Mouse (Mus musculus) embryonic facial prominence, embryonic 10.5 days (tissue): ENCODE measurements at regions not wholly inside any gene's neighbourhood (a gene's known extent, or its start where the extent isn't known, plus 50 kb on each side); places are given as distances from the start of the nearest gene placed in this dataset.

Experiments used
- DNase-seq: peaks from one replicate; pipeline ENCODE4 v3.0.0-alpha.2; 2017; ENCODE audit warnings: low spot score
- H3K27ac ChIP-seq: fragments of 300-500 bp; sonication (generic); replicated peaks from 2 replicates; pipeline ENCODE4 v1.5.1; 2016; ENCODE audit warnings: mild to moderate bottlenecking
- H3K27me3 ChIP-seq: fragments of 300-500 bp; sonication (generic); replicated peaks from 2 replicates; pipeline ENCODE4 v1.6.1; 2016; ENCODE audit warnings: low read depth, mild to moderate bottlenecking; ENCODE audit not compliant: poor library complexity, severe bottlenecking
- H3K36me3 ChIP-seq: fragments of 300-500 bp; sonication (generic); replicated peaks from 2 replicates; pipeline ENCODE4 v1.6.1; 2016; ENCODE audit warnings: mild to moderate bottlenecking, moderate library complexity
- H3K4me1 ChIP-seq: fragments of 300-500 bp; sonication (generic); 2 replicates; pipeline ENCODE4 v1.6.1; 2016
- H3K4me3 ChIP-seq: fragments of 300-500 bp; sonication (generic); 2 replicates; pipeline ENCODE4 v1.5.1; 2016; ENCODE audit warnings: mild to moderate bottlenecking, moderate library complexity
- H3K9me3 ChIP-seq: fragments of 300-500 bp; sonication (generic); 2 replicates; pipeline ENCODE4 v1.6.1; 2016; ENCODE audit warnings: mild to moderate bottlenecking
- WGBS: fragments of 180-500 bp; shearing (Covaris S2); methylation state at CpG from one replicate; pipeline ENCODE4 v1.1.7; 2016; 5-methylcytosine and 5-hydroxymethylcytosine counted together

GRCm38 (mm10) chr1:88816376-88816945 is 114.4 kb upstream of the Arl4c start:
- WGBS, result 92% methylated on average over 9 of the region's 9 CpGs
- no peaks in the 10 kb centered on the region for H3K9me3 ChIP-seq
- H3K27me3 ChIP-seq, result no peaks in the 10 kb centered on the region
- H3K36me3 ChIP-seq, result no peaks in the 10 kb centered on the region
- H3K27ac ChIP-seq, result no peak overlapping the region
- DNase-seq, result no peak
- no peak overlapping the region for H3K4me3 ChIP-seq
- peaks cover 14% of the 10 kb centered on the region for H3K4me1 ChIP-seq

- H3K9me3 ChIP-seq, result no peaks in the 10 kb centered on the region
- DNase-seq, result no peak
- 90% methylated on average over 4 of the region's 4 CpGs for WGBS
- H3K36me3 ChIP-seq, result no peaks in the 10 kb centered on the region
- H3K4me1 ChIP-seq, result no peaks in the 10 kb centered on the region
- H3K27me3 ChIP-seq, result no peaks in the 10 kb centered on the region
- no peak overlapping the region for H3K27ac ChIP-seq
- no peak overlapping the region for H3K4me3 ChIP-seq
These were observed 123.2 kb upstream of the Arl4c start for GRCm38 (mm10) chr1:88825215-88825614.

DNA sequence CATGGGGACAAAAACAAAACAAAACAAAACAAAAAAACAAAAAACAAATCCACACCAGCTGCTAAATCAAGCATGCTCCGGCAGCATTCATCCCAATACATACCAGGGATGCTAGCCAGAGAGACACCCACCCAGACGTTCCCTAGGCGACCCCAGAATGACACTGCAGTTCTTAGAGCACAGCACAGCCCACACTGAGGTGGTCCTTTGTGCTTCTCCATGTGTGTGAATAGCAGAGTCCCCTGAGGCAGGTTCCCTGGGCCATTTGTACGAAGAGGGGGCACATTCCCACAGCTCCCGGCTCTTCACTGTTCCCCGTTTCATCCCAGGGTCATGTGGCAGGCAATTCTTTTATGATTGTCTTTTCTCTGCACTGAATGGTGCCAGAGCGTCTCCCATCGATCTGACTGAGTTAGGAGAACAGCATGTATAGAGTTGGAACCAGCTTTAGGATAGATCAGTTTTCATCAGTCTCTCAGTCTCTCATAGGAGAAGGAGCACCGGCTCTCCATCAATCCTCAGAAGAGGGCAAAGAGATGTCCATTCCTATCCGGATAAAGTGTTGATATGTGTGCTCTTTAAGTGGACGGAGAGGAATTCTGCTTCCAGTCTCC is 136.7 kb upstream of the Arl4c start:
- DNase-seq, result peak; percentile 35
- no peak overlapping the region for H3K4me3 ChIP-seq
- peaks cover 29% of the 10 kb centered on the region for H3K4me1 ChIP-seq
- peak overlapping the region; percentile 55 for H3K27ac ChIP-seq
- no peaks in the 10 kb centered on the region for H3K36me3 ChIP-seq
- WGBS, result 37% methylated on average over 11 of the region's 11 CpGs
- H3K9me3 ChIP-seq, result no peaks in the 10 kb centered on the region
- H3K27me3 ChIP-seq, result no peaks in the 10 kb centered on the region

GRCm38 (mm10) chr1:88839407-88839976 is 137.5 kb upstream of the Arl4c start:
- DNase-seq, result peak; percentile 12
- H3K27me3 ChIP-seq, result no peaks in the 10 kb centered on the region
- no peak overlapping the region; the same call in 1 of the 2 replicates for H3K4me3 ChIP-seq
- peak overlapping the region; percentile 83 for H3K27ac ChIP-seq
- peaks cover 29% of the 10 kb centered on the region for H3K4me1 ChIP-seq
- no peaks in the 10 kb centered on the region for H3K36me3 ChIP-seq
- no peaks in the 10 kb centered on the region for H3K9me3 ChIP-seq
- WGBS, result 15% methylated on average over 3 of the region's 3 CpGs

GRCm38 (mm10) chr1:88839977-88840628 is 138.1 kb upstream of the Arl4c start:
- WGBS, result 19% methylated on average over 9 of the region's 9 CpGs
- Histone ChIP-seq H3K9me3 (no peaks in the 10 kb centered on the region), H3K27ac (peak overlapping the region; percentile 83), H3K36me3 (no peaks in the 10 kb centered on the region), H3K27me3 (no peaks in the 10 kb centered on the region), H3K4me3 (no peak overlapping the region), H3K4me1 (peaks cover 29% of the 10 kb centered on the region)
- DNase-seq, result peak; percentile 50

- H3K9me3 ChIP-seq, result no peaks in the 10 kb centered on the region
- H3K27me3 ChIP-seq, result no peaks in the 10 kb centered on the region
- no peak for DNase-seq
- H3K36me3 ChIP-seq, result no peaks in the 10 kb centered on the region
- H3K27ac ChIP-seq, result peak overlapping the region; percentile 44; the same call in 1 of the 2 replicates
- 84% methylated on average over 8 of the region's 9 CpGs for WGBS
- peaks cover 29% of the 10 kb centered on the region for H3K4me1 ChIP-seq
- no peak overlapping the region for H3K4me3 ChIP-seq
These were observed 139.1 kb upstream of the Arl4c start for GRCm38 (mm10) chr1:88840991-88841592.

DNA sequence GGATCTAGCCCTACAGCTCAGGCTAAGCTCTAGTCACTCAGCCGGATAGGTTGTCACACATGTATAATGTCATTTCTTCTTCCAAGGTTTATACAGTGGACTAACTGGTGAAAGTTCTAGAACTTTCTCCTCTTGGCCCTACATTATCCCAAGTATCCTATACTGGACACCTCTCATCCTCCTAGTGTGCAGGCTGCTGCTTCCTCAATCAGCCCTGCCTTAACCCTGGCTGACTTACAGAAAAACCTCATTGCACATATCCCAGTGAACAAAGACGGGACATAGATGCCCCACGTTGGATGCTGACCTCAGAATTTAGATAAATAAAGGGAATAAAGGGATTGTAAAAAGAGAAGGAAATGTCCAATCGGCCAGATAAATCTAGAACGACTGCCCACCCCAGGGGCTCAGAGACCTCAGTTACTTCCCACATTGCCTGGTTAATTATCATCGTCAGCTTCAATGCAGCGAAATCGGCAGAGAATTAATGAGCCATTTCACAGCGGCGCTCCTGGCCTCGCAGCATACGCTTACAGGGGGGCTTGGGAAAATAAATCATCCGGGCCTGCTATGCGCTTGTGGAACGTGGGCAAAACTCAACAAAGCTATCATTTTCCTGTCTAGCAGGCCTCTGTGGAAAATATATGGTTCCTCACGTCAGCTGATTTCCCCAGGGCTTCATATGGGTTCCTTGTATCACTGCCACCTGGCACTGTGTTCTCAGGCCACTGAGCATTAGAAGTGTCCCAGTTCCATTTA is 145.5 kb upstream of the Arl4c start:
- no peak for DNase-seq
- H3K27ac ChIP-seq, result no peak overlapping the region

DNA sequence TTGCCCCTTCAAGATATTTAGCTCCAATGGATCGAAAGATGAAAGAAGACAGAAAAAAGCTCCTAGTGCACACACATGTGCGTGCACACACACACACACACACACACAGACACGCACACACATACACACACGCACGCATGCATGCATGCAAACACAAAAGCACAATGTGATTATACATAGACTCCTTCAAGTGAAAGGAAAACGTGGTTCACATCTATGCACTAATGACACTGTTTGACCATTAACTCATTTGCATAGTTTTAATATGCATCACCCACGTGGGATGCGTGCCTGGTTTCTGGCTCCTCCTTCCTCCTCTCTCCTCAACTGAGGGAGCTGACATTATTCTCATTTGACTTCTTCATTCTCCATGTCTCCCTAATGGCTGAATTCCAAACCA is 146.2 kb upstream of the Arl4c start:
- Histone ChIP-seq H3K9me3 (no peaks in the 10 kb centered on the region), H3K4me1 (peaks cover 5% of the 10 kb centered on the region), H3K27ac (no peak overlapping the region), H3K36me3 (no peaks in the 10 kb centered on the region), H3K4me3 (no peak overlapping the region), H3K27me3 (no peaks in the 10 kb centered on the region)
- DNase-seq, result no peak
- 85% methylated on average over 8 of the region's 8 CpGs for WGBS

More for the DNA sequence above, 145.5 kb upstream of the Arl4c start:
- Histone ChIP-seq H3K4me3 (no peak overlapping the region), H3K36me3 (no peaks in the 10 kb centered on the region), H3K9me3 (no peaks in the 10 kb centered on the region), H3K27me3 (no peaks in the 10 kb centered on the region), H3K4me1 (peaks cover 5% of the 10 kb centered on the region)
- 76% methylated on average over 16 of the region's 16 CpGs for WGBS

DNA sequence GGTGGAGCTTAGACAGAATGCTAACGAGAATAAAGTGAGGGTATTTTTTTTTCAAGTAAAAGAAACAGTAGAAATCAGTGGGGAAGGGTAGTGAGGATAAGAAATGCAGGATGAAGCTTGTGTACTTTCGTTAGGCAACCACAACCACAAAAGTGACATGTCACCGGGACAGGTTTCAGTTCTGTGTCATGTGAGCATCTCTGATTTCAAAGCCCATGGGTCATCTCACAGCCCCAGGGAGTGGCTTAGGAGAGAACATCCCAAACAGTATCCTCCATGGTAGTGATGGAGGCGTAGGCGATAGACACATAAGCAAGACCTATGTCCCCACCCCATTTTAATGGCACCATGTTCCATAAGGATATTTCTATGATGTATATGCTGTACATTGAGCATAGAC is 147.4 kb upstream of the Arl4c start:
- no peak for DNase-seq
- no peak overlapping the region for H3K27ac ChIP-seq
- H3K27me3 ChIP-seq, result no peaks in the 10 kb centered on the region
- no peaks in the 10 kb centered on the region for H3K9me3 ChIP-seq
- no peak overlapping the region for H3K4me3 ChIP-seq
- H3K4me1 ChIP-seq, result peaks cover 5% of the 10 kb centered on the region
- no peaks in the 10 kb centered on the region for H3K36me3 ChIP-seq
- WGBS, result 86% methylated on average over 5 of the region's 5 CpGs

- WGBS, result 88% methylated on average over 5 of the region's 5 CpGs
- DNase-seq, result no peak
- Histone ChIP-seq H3K4me3 (no peak overlapping the region), H3K27me3 (no peaks in the 10 kb centered on the region), H3K9me3 (no peaks in the 10 kb centered on the region), H3K36me3 (no peaks in the 10 kb centered on the region), H3K4me1 (peaks cover 5% of the 10 kb centered on the region), H3K27ac (no peak overlapping the region)
These were observed 149.9 kb upstream of the Arl4c start for GRCm38 (mm10) chr1:88851931-88852330.

DNA sequence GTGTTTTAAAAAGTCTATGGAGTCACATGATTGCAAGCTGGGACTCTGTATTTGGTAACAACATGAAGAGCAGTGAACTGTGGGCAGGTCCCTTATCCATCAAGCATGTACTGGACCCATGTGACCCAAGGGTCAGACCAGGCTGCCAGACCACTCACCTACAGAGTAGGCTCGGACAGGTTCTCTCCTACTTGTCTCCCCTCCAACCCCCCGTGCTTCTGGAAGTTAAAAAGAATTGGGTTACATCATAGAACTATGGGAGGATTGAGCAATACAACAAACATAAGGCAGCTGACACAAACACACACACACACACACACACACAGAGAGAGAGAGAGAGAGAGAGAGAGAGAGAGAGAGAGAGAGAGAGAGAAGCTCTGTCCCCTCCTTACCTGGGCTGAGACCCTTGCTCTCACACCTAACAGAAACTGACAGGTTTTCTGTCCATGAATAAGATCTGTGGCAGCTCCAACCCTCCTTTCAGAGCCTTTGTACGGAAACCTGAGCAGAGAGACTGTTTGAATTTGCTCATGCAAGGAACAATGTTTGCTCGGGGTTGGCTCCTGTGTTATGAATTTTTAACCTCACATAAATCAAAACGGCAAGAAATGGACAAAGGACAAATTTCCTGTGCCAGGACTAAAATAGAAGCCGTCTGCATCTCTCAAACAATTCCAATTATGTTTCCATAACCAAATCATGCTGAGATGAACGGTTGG is 159.0 kb upstream of the Arl4c start:
- H3K4me1 ChIP-seq, result peaks cover 11% of the 10 kb centered on the region
- H3K4me3 ChIP-seq, result no peak overlapping the region
- 76% methylated on average over 7 of the region's 7 CpGs for WGBS
- H3K27ac ChIP-seq, result no peak overlapping the region
- no peaks in the 10 kb centered on the region for H3K27me3 ChIP-seq
- no peak for DNase-seq
- no peaks in the 10 kb centered on the region for H3K9me3 ChIP-seq
- H3K36me3 ChIP-seq, result no peaks in the 10 kb centered on the region

GRCm38 (mm10) chr1:88861590-88861935 is 159.5 kb upstream of the Arl4c start:
- peaks cover 13% of the 10 kb centered on the region for H3K4me1 ChIP-seq
- WGBS, result 80% methylated on average over 4 of the region's 4 CpGs
- DNase-seq, result no peak

More at GRCm38 (mm10) chr1:88861590-88861935, 159.5 kb upstream of the Arl4c start:
- Histone ChIP-seq H3K4me3 (no peak overlapping the region), H3K9me3 (no peaks in the 10 kb centered on the region), H3K27ac (no peak overlapping the region), H3K36me3 (no peaks in the 10 kb centered on the region), H3K27me3 (no peaks in the 10 kb centered on the region)
